Mouse (Mus musculus) myocyte (in vitro differentiated cells): ENCODE measurements around the gene Sh3pxd2b. TPM values are rescaled to one million over a fixed set of nuclear protein-coding genes. Genes with fewer than 3 reads are reported as not detected.

Source experiments
- H3K27me3 ChIP-seq: one replicate; pipeline ENCODE4 v1.6.1; 2011; ENCODE audit not compliant: control insufficient read depth, insufficient read depth, insufficient read length
- H3K36me3 ChIP-seq: one replicate; pipeline ENCODE4 v1.6.1; 2011; ENCODE audit not compliant: control insufficient read depth, insufficient read depth
- H3K4me2 ChIP-seq: one replicate; pipeline ENCODE4 v1.6.1; 2011; ENCODE audit warnings: low read depth, control low read depth
- H3K4me3 ChIP-seq: one replicate; pipeline ENCODE4 v1.5.1; 2011; ENCODE audit warnings: mild to moderate bottlenecking, control low read depth, moderate library complexity
- H3K79me2 ChIP-seq: one replicate; pipeline ENCODE4 v1.6.1; 2011; ENCODE audit not compliant: control insufficient read depth, insufficient read depth
- H3ac ChIP-seq: one replicate; pipeline ENCODE4 v1.6.1; 2011; ENCODE audit not compliant: control insufficient read depth, insufficient read length
- CEBPB ChIP-seq: IDR thresholded peaks from 2 replicates; pipeline ENCODE4 v1.6.1; 2011; ENCODE audit warnings: mild to moderate bottlenecking, moderate library complexity; ENCODE audit not compliant: poor library complexity, insufficient read depth, severe bottlenecking
- E2F4 ChIP-seq: IDR thresholded peaks from one replicate; pipeline ENCODE4 v1.6.1; 2011; ENCODE audit warnings: mild to moderate bottlenecking, control low read depth, moderate library complexity; ENCODE audit not compliant: insufficient read depth
- MAX ChIP-seq: IDR thresholded peaks from one replicate; pipeline ENCODE4 v1.6.1; 2011; ENCODE audit warnings: low read depth, mild to moderate bottlenecking, control low read depth
- MYOD1 ChIP-seq, 3 experiments: IDR thresholded peaks; one replicate each; pipeline ENCODE4 v1.6.1; 2011; ENCODE audit warnings: control low read depth in 2 of 3, low read depth in 2 of 3, mild to moderate bottlenecking in 2 of 3, moderate library complexity in 1 of 3; ENCODE audit not compliant: insufficient read length in 2 of 3, control insufficient read depth in 1 of 3
- MYOG ChIP-seq, 3 experiments: IDR thresholded peaks; one replicate each; pipeline ENCODE4 v1.6.1; 2011; ENCODE audit warnings: control low read depth in 2 of 3, low read depth in 2 of 3, mild to moderate bottlenecking in 2 of 3; ENCODE audit not compliant: insufficient read length in 2 of 3, control insufficient read depth in 1 of 3, insufficient read depth in 1 of 3
- POLR2A ChIP-seq: IDR thresholded peaks from one replicate; pipeline ENCODE4 v1.6.1; 2011; ENCODE audit warnings: low read depth, mild to moderate bottlenecking, control low read depth, moderate library complexity; ENCODE audit not compliant: insufficient read length
- POLR2AphosphoS2 ChIP-seq: IDR thresholded peaks from one replicate; pipeline ENCODE4 v1.6.1; 2011; ENCODE audit warnings: low read depth, control low read depth; ENCODE audit not compliant: insufficient read length
- REST ChIP-seq: IDR thresholded peaks from one replicate; pipeline ENCODE4 v1.6.1; 2011; ENCODE audit warnings: mild to moderate bottlenecking, control low read depth, moderate library complexity; ENCODE audit not compliant: insufficient read depth, insufficient read length
- SRF ChIP-seq: IDR thresholded peaks from one replicate; pipeline ENCODE4 v1.6.1; 2011; ENCODE audit warnings: low read depth; ENCODE audit not compliant: control insufficient read depth, insufficient read length
- TCF12 ChIP-seq: IDR thresholded peaks from one replicate; pipeline ENCODE4 v1.6.1; 2011; ENCODE audit warnings: mild to moderate bottlenecking, control low read depth; ENCODE audit not compliant: poor library complexity, insufficient read depth, severe bottlenecking
- TCF3 ChIP-seq: IDR thresholded peaks from one replicate; pipeline ENCODE4 v1.6.1; 2011; ENCODE audit warnings: low read depth, control low read depth; ENCODE audit not compliant: insufficient read length
- USF1 ChIP-seq: IDR thresholded peaks from one replicate; pipeline ENCODE4 v1.6.1; 2011; ENCODE audit warnings: low read depth, mild to moderate bottlenecking, control low read depth, moderate library complexity
- polyA plus RNA-seq: library from polyadenylated mRNA; unstranded; fragments of >200 nt; fragmentation: generic; extraction: Trizol; gene quantifications from one replicate; pipeline ENCODE4 v1.2.1, GENCODE M21; 2012; ENCODE audit warnings: missing spikeins

The Sh3pxd2b gene
- polyA plus RNA-seq, 1 experiment, result 22.3 TPM

DNA sequence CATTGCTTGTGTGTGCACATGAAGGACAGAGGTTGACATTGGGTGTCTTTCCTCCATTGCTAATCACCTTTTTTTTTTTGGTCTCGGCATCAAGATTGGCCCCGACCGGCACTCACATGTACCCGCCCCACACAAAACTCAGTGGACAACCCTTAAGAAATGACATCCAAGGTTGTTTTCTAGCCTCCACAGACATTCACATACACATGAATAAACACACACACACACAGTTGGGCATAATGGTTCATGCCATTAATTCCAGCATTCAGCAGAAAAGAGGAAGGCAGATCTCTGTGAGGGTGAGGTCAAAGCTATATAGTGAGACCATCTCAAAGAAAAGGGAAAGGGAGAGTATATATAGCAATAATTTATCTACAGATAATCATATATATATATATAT lies 105.1 kb downstream of the Sh3pxd2b start:
- no peak overlapping the region for H3K4me3 ChIP-seq
- no peaks in the 10 kb centered on the region for H3K36me3 ChIP-seq
- no peak overlapping the region for H3ac ChIP-seq
- H3K27me3 ChIP-seq, result no peaks in the 10 kb centered on the region
- H3K4me2 ChIP-seq, result no peak overlapping the region
- TF ChIP-seq MAX (no peak), TCF12 (no peak), CEBPB (no peak), E2F4 (no peak), POLR2A (no peak), TCF3 (no peak), MYOD1 (IDR thresholded peaks at IDR 0.05; ENCODE audit: control insufficient read depth in 1 of 3, insufficient read length in 2 of 3, low read depth in 2 of 3) (no peak)
- peaks cover 21% of the 10 kb centered on the region for H3K79me2 ChIP-seq

- Histone ChIP-seq H3K4me2 (peak overlapping the region; percentile 92), H3K79me2 (peaks cover 28% of the 10 kb centered on the region), H3K4me3 (no peak overlapping the region), H3K36me3 (no peaks in the 10 kb centered on the region), H3ac (no peak overlapping the region), H3K27me3 (no peaks in the 10 kb centered on the region)
- TF ChIP-seq REST (no peak), MAX (no peak), POLR2A (no peak), CEBPB (no peak), E2F4 (no peak), MYOD1 (IDR thresholded peaks at IDR 0.05; ENCODE audit: control insufficient read depth in 1 of 3, insufficient read length in 2 of 3, low read depth in 2 of 3) (no peak), POLR2AphosphoS2 (no peak), MYOG (IDR thresholded peaks at IDR 0.05; ENCODE audit: control insufficient read depth in 1 of 3, insufficient read depth in 1 of 3, insufficient read length in 2 of 3, low read depth in 2 of 3) (no peak), SRF (no peak), USF1 (no peak)
These were observed 105.8 kb downstream of the Sh3pxd2b start for GRCm38 (mm10) chr11:32453353-32453915.

- H3ac ChIP-seq, result peak overlapping the region; percentile 82
- peak overlapping the region; percentile 53 for H3K4me3 ChIP-seq
- H3K27me3 ChIP-seq, result no peaks in the 10 kb centered on the region
- H3K36me3 ChIP-seq, result no peaks in the 10 kb centered on the region
- peak overlapping the region; percentile 92 for H3K4me2 ChIP-seq
- no peak for TF ChIP-seq MYOG (IDR thresholded peaks at IDR 0.05; ENCODE audit: control insufficient read depth in 1 of 3, insufficient read depth in 1 of 3, insufficient read length in 2 of 3, low read depth in 2 of 3)
- no peak for TF ChIP-seq SRF
- no peak for TF ChIP-seq MYOD1 (IDR thresholded peaks at IDR 0.05; ENCODE audit: control insufficient read depth in 1 of 3, insufficient read length in 2 of 3, low read depth in 2 of 3)
- no peak for TF ChIP-seq TCF3
- no peak for TF ChIP-seq CEBPB
- TF ChIP-seq MAX, result no peak
- no peak for TF ChIP-seq TCF12
- no peak for TF ChIP-seq E2F4
- no peak for TF ChIP-seq USF1
- no peak for TF ChIP-seq POLR2AphosphoS2
- TF ChIP-seq POLR2A, result no peak
- no peak for TF ChIP-seq REST
- peaks cover 36% of the 10 kb centered on the region for H3K79me2 ChIP-seq
These were observed 106.7 kb downstream of the Sh3pxd2b start for GRCm38 (mm10) chr11:32454231-32454799.

- peaks cover 43% of the 10 kb centered on the region for H3K79me2 ChIP-seq
- peak within 1 kb of the TSS; percentile 92 for H3K4me2 ChIP-seq
- peak within 1 kb of the TSS; percentile 53 for H3K4me3 ChIP-seq
- TF ChIP-seq TCF3, result no peak
- no peak for TF ChIP-seq E2F4
- TF ChIP-seq TCF12, result no peak
- TF ChIP-seq POLR2A, result peak; percentile 91
- peak; percentile 83 for TF ChIP-seq POLR2AphosphoS2
- TF ChIP-seq CEBPB, result no peak
- TF ChIP-seq MYOD1 (IDR thresholded peaks at IDR 0.05; ENCODE audit: control insufficient read depth in 1 of 3, insufficient read length in 2 of 3, low read depth in 2 of 3), result no peak
- TF ChIP-seq MAX, result no peak
- TF ChIP-seq USF1, result no peak
- TF ChIP-seq SRF, result no peak
- H3ac ChIP-seq, result peak within 1 kb of the TSS; percentile 82
- H3K36me3 ChIP-seq, result no peaks in the 10 kb centered on the region
- H3K27me3 ChIP-seq, result no peaks in the 10 kb centered on the region
These were observed 107.3 kb downstream of the Sh3pxd2b start, which contains the start of gene Ubtd2 for GRCm38 (mm10) chr11:32454800-32455506. Gene Ubtd2 (plus strand): TSS chr11:32455370.
